In genomic region chr19:43440112-43440737, GRCm38 (mm10) we compare ENCODE assay signal across 8 mouse cellular contexts. TPM values are rescaled to one million over a fixed set of nuclear protein-coding genes. Genes with fewer than 3 reads are reported as not detected.
DNase-seq lines count a peak whose midpoint lies in the region; ATAC-seq and TF ChIP-seq lines count a peak whose summit lies in the region.

Cnnm1 (plus strand) TSS chr19:43440436.

- intact Hi-C loops in heart, postnatal 10 days (cut with DNase I): no loop called here

- peak within 1 kb of the TSS; percentile 48; the same call in 1 of the 2 replicates for H3K27ac ChIP-seq in embryonic facial prominence, embryonic 14.5 days (replicated peaks; ENCODE audit: low read depth, low read length)
- no peak within 1 kb of the TSS for H3K27ac ChIP-seq in liver, embryonic 16.5 days (ENCODE audit: low read length)

- TF ChIP-seq CTCF in E14TG2a.4 (conservative IDR thresholded peaks at IDR 0.05; ENCODE audit: low read length): no peak

- peak; percentile 7 to 8 for DNase-seq in adrenal gland, postnatal 4 days (ENCODE audit: low spot score in 2 of 2)
- peak; percentile 73 for DNase-seq in embryonic facial prominence, embryonic 14.5 days (ENCODE audit: low spot score)
- peak; percentile 32 to 39 for DNase-seq in heart, postnatal 10 days
- DNase-seq in layer of hippocampus, adult 18-20 months (ENCODE audit: low spot score in 2 of 2): peak; percentile 71 to 85
- peak; percentile 42 for DNase-seq in retina, postnatal 7 days (ENCODE audit: low read depth, low spot score)

- peaks cover 6% of the 10 kb centered on the region; the same call in 1 of the 2 replicates for H3K36me3 ChIP-seq in E14TG2a.4 (ENCODE audit: insufficient read depth, low read length)
- H3K36me3 ChIP-seq in embryonic facial prominence, embryonic 14.5 days (ENCODE audit: control insufficient read depth, insufficient read depth, low read length): no peaks in the 10 kb centered on the region
- no peaks in the 10 kb centered on the region for H3K36me3 ChIP-seq in liver, embryonic 16.5 days (ENCODE audit: control insufficient read depth, insufficient read depth)

- 0 out of 2 replicates have a peak, but pooled peaks cover 3% of the 10 kb centered on the region for H3K9me3 ChIP-seq in E14TG2a.4 (ENCODE audit: low read length)
- H3K9me3 ChIP-seq in embryonic facial prominence, embryonic 14.5 days (ENCODE audit: control insufficient read depth, low read length): no peaks in the 10 kb centered on the region; the same call in 1 of the 2 replicates
- H3K9me3 ChIP-seq in liver, embryonic 16.5 days (replicated peaks; ENCODE audit: control insufficient read depth, low read length): no peaks in the 10 kb centered on the region

- ATAC-seq in embryonic facial prominence, embryonic 14.5 days (ENCODE audit: low read depth): peak; percentile 84
- no peak for ATAC-seq in liver, embryonic 16.5 days (ENCODE audit: low read depth)
- no peak for ATAC-seq in monocyte, adult 5-6 weeks (replicated peaks; ENCODE audit: insufficient number of reproducible peaks, low FRiP score, low TSS enrichment, poor library complexity, severe bottlenecking)

- peak within 1 kb of the TSS; percentile 88 for H3K4me3 ChIP-seq in E14TG2a.4 (replicated peaks; ENCODE audit: low read length)
- H3K4me3 ChIP-seq in embryonic facial prominence, embryonic 14.5 days (ENCODE audit: low read depth, low read length): peak within 1 kb of the TSS; percentile 70
- H3K4me3 ChIP-seq in liver, embryonic 16.5 days (ENCODE audit: low read depth, low read length): peak within 1 kb of the TSS; percentile 53

- peak within 1 kb of the TSS; percentile 69 for H3K9ac ChIP-seq in embryonic facial prominence, embryonic 14.5 days (ENCODE audit: low read depth, low read length)
- H3K9ac ChIP-seq in liver, embryonic 16.5 days (ENCODE audit: low read depth, low read length): peak within 1 kb of the TSS; percentile 9; the same call in 1 of the 2 replicates

- peak within 1 kb of the TSS; percentile 100 for H3K4me2 ChIP-seq in embryonic facial prominence, embryonic 14.5 days (ENCODE audit: low read depth, low read length)
- peak within 1 kb of the TSS; percentile 74 for H3K4me2 ChIP-seq in liver, embryonic 16.5 days (ENCODE audit: low read depth, low read length)

- H3K27me3 ChIP-seq in E14TG2a.4 (ENCODE audit: insufficient read depth, low read length): peaks cover 33% of the 10 kb centered on the region
- peaks cover 49% of the 10 kb centered on the region for H3K27me3 ChIP-seq in embryonic facial prominence, embryonic 14.5 days (replicated peaks; ENCODE audit: control insufficient read depth, insufficient read depth, low read length)
- peaks cover 49% of the 10 kb centered on the region for H3K27me3 ChIP-seq in liver, embryonic 16.5 days (ENCODE audit: control insufficient read depth, insufficient read depth, low read depth, low read length)

- WGBS in embryonic facial prominence, embryonic 14.5 days: 1% methylated on average over 17 of the region's 51 CpGs
- WGBS in liver, embryonic 16.5 days (ENCODE audit: insufficient replicate concordance): 3% methylated on average over 51 of the region's 51 CpGs

- H3K4me1 ChIP-seq in E14TG2a.4 (replicated peaks; ENCODE audit: low read depth, low read length): peaks cover 19% of the 10 kb centered on the region
- peaks cover 3% of the 10 kb centered on the region; the same call in 1 of the 2 replicates for H3K4me1 ChIP-seq in embryonic facial prominence, embryonic 14.5 days (ENCODE audit: control insufficient read depth, insufficient read depth, low read length)
- H3K4me1 ChIP-seq in liver, embryonic 16.5 days (ENCODE audit: control insufficient read depth, low read depth, low read length): no peaks in the 10 kb centered on the region; the same call in 1 of the 2 replicates

RNA-seq across cellular contexts. Expression of gene Cnnm1, which starts in this region (rescaled TPM):
- 1 to 10 TPM; 1.2 to 1.5 TPM for total RNA-seq in adrenal gland, postnatal 4 days (2021)
- polyA plus RNA-seq in embryonic facial prominence, embryonic 14.5 days (2014; fragmentation: Nextera tagmentation; extraction: Ambion mirVana): 0.96 and 1.4 TPM in 2 replicates
- total RNA-seq in heart, postnatal 10 days (2021): under 1 TPM; 0.05 to 0.37 TPM
- 100 to 1,000 TPM; 116 TPM for total RNA-seq in layer of hippocampus, adult 18-20 months (2021)
- 0.12 and 0.29 TPM in 2 replicates for polyA plus RNA-seq in liver, embryonic 16.5 days (2015; fragmentation: Nextera tagmentation; extraction: Ambion mirVana)
- total RNA-seq in monocyte, adult 5-6 weeks (2017): not detected in 3 replicates

Comparison
In these comparisons a context has a peak if more than half of its experiments do, and no peak if none do; other contexts are left out.
1. RNA of gene Cnnm1 (total RNA-seq): 116 TPM in layer of hippocampus, adult 18-20 months; 1.2 to 1.5 TPM in adrenal gland, postnatal 4 days, 0.05 to 0.37 TPM in heart, postnatal 10 days and not detected in monocyte, adult 5-6 weeks; every median in the first group is over 10 times any median in the second.
2. Peak in DNase-seq in heart, postnatal 10 days; RNA of the gene not detected or under 1 TPM.
3. DNase-seq: peak in every context shown above with its lines; median percentile 78 in layer of hippocampus, adult 18-20 months; 73 in embryonic facial prominence, embryonic 14.5 days; 42 in retina, postnatal 7 days; 36 in heart, postnatal 10 days; 8 in adrenal gland, postnatal 4 days.
4. Peak in every context shown above with its lines, with median percentiles within 50 percentile points of each other: H3K4me3 ChIP-seq.